Mouse (Mus musculus) heart, postnatal 0 days (tissue): ENCODE results near the gene Map4k5.

Experiments
- CTCF ChIP-seq: IDR thresholded peaks from 2 replicates; pipeline ENCODE4 v1.5.1; 2016; ENCODE audit warnings: antibody characterized with exemption, control low read depth, low read depth
- EP300 ChIP-seq: IDR thresholded peaks from 2 replicates; pipeline ENCODE4 v1.6.1; 2016; ENCODE audit warnings: antibody characterized with exemption, low read depth

DNA sequence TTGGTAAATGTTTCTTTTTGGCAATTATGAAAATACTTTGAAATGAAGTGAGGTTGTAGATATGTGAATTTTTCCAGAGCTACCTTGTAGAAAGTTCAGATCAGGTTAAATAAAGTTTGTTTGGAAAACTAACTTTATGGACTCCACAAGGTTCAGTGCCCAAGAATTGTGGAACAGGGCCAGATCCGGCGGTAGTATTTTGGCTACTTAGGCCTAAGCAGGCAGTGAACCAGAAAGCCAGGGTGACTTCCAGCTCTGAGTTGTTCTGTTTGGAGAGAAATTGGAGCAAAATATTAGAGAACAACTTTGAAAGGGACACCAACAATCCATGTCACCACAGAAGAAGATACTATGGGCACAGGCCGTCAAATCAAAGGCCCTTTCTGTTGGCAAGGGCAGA, 96.7 kb downstream of the Map4k5 start:
- no peak for TF ChIP-seq CTCF
- no peak for TF ChIP-seq EP300
